Mouse (Mus musculus) induced T-regulatory cell, adult 2 months (primary cell): ENCODE data around the gene Sim2.

Experiments used
- DNase-seq: peaks from one replicate; pipeline ENCODE4 v3.0.0-alpha.2; 2012; ENCODE audit warnings: low read depth

The Sim2 gene

GRCm38 (mm10) chr16:94164978-94165377, 80.2 kb downstream of the Sim2 start:
- DNase-seq, result no peak

GRCm38 (mm10) chr16:94168655-94169545, 84.2 kb downstream of the Sim2 start:
- DNase-seq, result no peak

GRCm38 (mm10) chr16:94170218-94170617, 85.5 kb downstream of the Sim2 start:
- DNase-seq, result no peak

GRCm38 (mm10) chr16:94173361-94173760, 88.6 kb downstream of the Sim2 start:
- DNase-seq, result no peak

GRCm38 (mm10) chr16:94175366-94175986, 90.7 kb downstream of the Sim2 start:
- no peak for DNase-seq
